Mouse (Mus musculus) limb, embryonic 15.5 days (tissue): Measurements from ENCODE around the gene Sept6. TPM values are rescaled to one million over a fixed set of nuclear protein-coding genes. Genes with fewer than 3 reads are reported as not detected.
"Not testable (repeated sequence)": the region's sequence is repeated elsewhere in the genome, so short reads cannot be mapped to it uniquely, and the experiment has no call there.

Experiments used
- ATAC-seq: fragments of 200-750 bp; cut with Nextera tagmentation; 2 replicates; pipeline ENCODE4 v1.8.0; 2017; ENCODE audit warnings: low read depth, moderate TSS enrichment; ENCODE audit not compliant: insufficient number of reproducible peaks, low FRiP score, low TSS enrichment
- H3K27ac ChIP-seq: fragments of 300-500 bp; sonication (generic); 2 replicates; pipeline ENCODE4 v1.5.1; 2015; ENCODE audit warnings: moderate library complexity, mild to moderate bottlenecking, inconsistent platforms
- H3K27me3 ChIP-seq: fragments of 300-500 bp; sonication (generic); 2 replicates; pipeline ENCODE4 v1.6.1; 2015; ENCODE audit warnings: inconsistent platforms
- H3K36me3 ChIP-seq: fragments of 300-500 bp; sonication (generic); 2 replicates; pipeline ENCODE4 v1.6.1; 2015; ENCODE audit warnings: inconsistent platforms
- H3K4me1 ChIP-seq: fragments of 300-500 bp; sonication (generic); 2 replicates; pipeline ENCODE4 v1.6.1; 2015; ENCODE audit warnings: inconsistent platforms
- H3K4me2 ChIP-seq: fragments of 300-500 bp; sonication (generic); 2 replicates; pipeline ENCODE4 v1.6.1; 2015; ENCODE audit warnings: mild to moderate bottlenecking, inconsistent platforms
- H3K4me3 ChIP-seq: fragments of 300-500 bp; sonication (generic); 2 replicates; pipeline ENCODE4 v1.5.1; 2015; ENCODE audit warnings: mild to moderate bottlenecking, inconsistent platforms
- H3K9ac ChIP-seq: fragments of 300-500 bp; sonication (generic); 2 replicates; pipeline ENCODE4 v1.6.1; 2015; ENCODE audit warnings: inconsistent platforms
- H3K9me3 ChIP-seq: fragments of 300-500 bp; sonication (generic); 2 replicates; pipeline ENCODE4 v1.6.1; 2016; ENCODE audit warnings: inconsistent platforms
- WGBS: fragments of 180-500 bp; shearing (Covaris S2); methylation state at CpG from one replicate; pipeline ENCODE4 v1.1.7; 2015; 5-methylcytosine and 5-hydroxymethylcytosine counted together
- polyA plus RNA-seq: library from polyadenylated mRNA; unstranded; fragments of >200 nt; fragmentation: Nextera tagmentation; extraction: Ambion mirVana; gene quantifications from 2 replicates; pipeline ENCODE4 v1.2.1, GENCODE M21; 2015

Sept6 gene
- polyA plus RNA-seq, 1 experiment from 2014 or later = 43.9 TPM

DNA sequence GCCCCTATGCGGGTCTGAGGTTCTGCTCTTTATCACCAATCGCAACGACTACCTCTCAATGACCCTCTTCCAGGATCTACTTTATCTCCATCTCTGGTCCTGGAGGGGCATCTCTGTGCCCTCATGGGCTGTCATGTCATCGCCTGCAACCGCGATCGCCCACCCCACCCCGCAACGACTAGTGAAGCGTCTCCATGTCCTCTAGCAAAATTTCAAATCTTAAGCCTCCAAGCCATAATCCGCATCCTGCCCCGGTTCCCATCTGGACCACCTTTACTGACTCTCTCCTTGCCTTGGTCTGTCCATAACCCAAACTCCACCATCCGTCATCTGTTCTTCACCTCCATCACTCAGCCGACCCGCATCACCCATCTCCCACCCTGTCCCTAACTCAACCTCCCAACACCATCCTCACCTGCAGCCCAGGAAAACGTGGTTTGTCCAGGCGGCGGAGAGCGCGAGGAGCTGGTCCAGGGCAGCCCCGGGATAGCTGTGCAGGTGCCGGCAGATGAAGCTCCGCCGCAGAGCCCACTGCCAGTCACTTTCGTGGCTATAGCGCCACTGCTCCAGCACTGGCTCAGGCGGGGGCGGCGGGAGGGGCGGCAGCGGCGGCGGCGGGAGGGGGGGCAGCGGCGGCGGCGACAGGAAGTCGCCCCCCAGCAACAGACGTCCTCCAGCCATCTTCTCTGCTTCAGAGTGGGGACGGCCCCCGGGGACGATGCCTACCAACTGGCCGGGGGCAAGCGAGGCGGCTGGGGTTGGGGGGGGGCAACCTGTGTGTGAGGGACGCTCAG is 89.1 kb downstream of the Sept6 start, which contains the start of gene Nkrf:
Nkrf (minus strand) TSS at position 579 of the 794 bp plus-strand sequence.
- H3K4me2 ChIP-seq = peak within 1 kb of the TSS; percentile 60
- H3K4me3 ChIP-seq = peak within 1 kb of the TSS; percentile 53
- no peaks in the 10 kb centered on the region for H3K9me3 ChIP-seq
- 25% methylated on average over 40 of the region's 47 CpGs for WGBS
- ATAC-seq = peak; percentile 63
- H3K27me3 ChIP-seq = no peaks in the 10 kb centered on the region
- H3K4me1 ChIP-seq = no peaks in the 10 kb centered on the region; the same call in 1 of the 2 replicates
- H3K36me3 ChIP-seq = no peaks in the 10 kb centered on the region
- peak within 1 kb of the TSS; percentile 37; the same call in 1 of the 2 replicates for H3K9ac ChIP-seq
- peak within 1 kb of the TSS; percentile 67 for H3K27ac ChIP-seq

DNA sequence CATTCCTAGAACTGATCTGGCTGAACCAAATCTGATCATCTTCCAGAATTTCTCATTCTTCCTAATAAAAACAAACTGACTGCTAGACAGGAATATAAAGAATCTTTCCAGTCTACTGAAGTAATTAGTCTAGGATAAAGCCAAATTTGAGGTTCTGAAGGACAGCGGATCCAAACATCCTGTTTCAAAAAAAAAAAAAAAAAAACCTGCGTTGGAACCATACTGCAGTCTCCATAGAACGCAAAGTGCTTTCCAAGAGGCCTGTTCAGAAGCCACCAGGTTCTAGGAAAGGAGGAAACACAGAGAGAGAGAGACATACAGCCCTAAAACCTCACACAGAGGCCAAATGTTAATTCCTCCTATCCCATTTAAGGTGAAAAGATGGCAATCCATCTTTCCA is 89.9 kb downstream of the Sept6 start:
- H3K27ac ChIP-seq = no peak overlapping the region

DNA sequence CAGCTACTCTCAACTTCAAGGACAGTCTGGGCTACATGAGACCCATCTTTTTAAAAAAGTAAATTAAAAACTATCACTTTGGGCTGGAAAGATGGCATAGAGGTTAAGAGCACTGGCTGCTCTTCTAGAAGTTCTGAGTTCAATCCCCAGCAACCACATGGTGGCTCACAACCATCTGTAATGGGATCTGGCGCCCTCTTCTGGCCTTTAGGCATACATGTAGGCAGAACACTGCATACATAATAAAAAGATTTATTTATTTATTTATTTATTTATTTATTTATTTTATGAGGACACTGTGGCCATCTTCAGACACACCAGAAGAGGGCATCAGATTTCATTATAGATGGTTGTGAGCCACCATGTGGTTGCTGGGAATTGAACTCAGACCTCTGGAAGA is 92.7 kb downstream of the Sept6 start:
- WGBS = 13% methylated on average over 1 of the region's 1 CpGs
- H3K27me3 ChIP-seq, H3K9ac ChIP-seq, H3K4me3 ChIP-seq, ATAC-seq, H3K9me3 ChIP-seq, H3K27ac ChIP-seq, H3K36me3 ChIP-seq, H3K4me1 ChIP-seq, H3K4me2 ChIP-seq: not testable (repeated sequence)

More for the DNA sequence above, 89.9 kb downstream of the Sept6 start:
- H3K36me3 ChIP-seq = no peaks in the 10 kb centered on the region
- H3K27me3 ChIP-seq = no peaks in the 10 kb centered on the region
- 46% methylated on average over 3 of the region's 3 CpGs for WGBS
- no peak for ATAC-seq
- H3K4me3 ChIP-seq = peak overlapping the region; percentile 53; the same call in 1 of the 2 replicates
- no peaks in the 10 kb centered on the region; the same call in 1 of the 2 replicates for H3K4me1 ChIP-seq
- H3K9ac ChIP-seq = no peak overlapping the region
- peak overlapping the region; percentile 60; the same call in 1 of the 2 replicates for H3K4me2 ChIP-seq
- H3K9me3 ChIP-seq = no peaks in the 10 kb centered on the region

DNA sequence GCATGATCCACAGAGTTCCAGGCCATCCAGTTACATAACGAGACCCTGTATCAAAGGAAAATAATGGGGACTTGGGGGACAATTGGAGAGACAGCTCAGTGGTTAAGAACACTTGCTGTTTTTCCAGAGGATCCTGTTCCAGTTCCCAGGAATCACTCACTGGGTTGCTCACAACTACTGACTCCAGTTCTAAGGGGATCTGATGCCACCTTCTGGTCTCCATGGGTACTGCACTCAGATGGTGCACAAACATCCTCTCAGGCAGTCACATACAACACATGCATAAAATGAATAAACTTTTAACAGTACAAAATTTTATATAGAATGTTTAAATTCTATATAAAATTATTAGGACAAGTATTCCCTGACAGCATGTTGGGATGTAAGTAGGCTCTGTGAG is 106.9 kb downstream of the Sept6 start:
- ATAC-seq = no peak
- Histone ChIP-seq H3K27me3 (no peaks in the 10 kb centered on the region), H3K27ac (no peak overlapping the region), H3K4me1 (no peaks in the 10 kb centered on the region), H3K4me3 (no peak overlapping the region), H3K9ac (no peak overlapping the region), H3K36me3 (peaks cover 6% of the 10 kb centered on the region; the same call in 1 of the 2 replicates), H3K9me3 (no peaks in the 10 kb centered on the region), H3K4me2 (no peak overlapping the region)
- 91% methylated on average over 1 of the region's 1 CpGs for WGBS

DNA sequence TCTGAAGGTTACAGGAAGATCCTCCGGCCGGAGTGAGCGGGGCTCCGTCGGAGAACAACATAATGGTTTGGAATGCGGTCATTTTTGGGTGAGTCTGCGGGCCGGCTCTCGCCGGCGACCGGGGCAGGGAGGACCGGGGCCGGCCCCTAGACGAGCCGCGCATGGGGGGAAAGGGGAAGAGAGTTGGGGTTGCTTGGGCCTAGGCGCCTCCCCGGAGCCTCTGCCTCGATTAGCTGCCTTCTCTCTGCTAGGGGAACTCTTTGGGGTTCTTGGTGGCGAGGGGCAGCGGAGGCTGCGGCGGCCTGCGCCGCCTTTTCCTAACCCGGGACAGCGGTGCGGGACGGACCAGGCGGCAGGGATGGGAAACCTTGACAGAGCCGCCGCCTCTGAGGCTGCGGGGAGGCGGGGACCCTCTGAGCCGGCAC is 116.9 kb downstream of the Sept6 start:
- Histone ChIP-seq H3K4me3 (peak overlapping the region; percentile 62), H3K27me3 (no peaks in the 10 kb centered on the region), H3K4me1 (no peaks in the 10 kb centered on the region), H3K4me2 (peak overlapping the region; percentile 49), H3K9ac (peak overlapping the region; percentile 71), H3K27ac (peak overlapping the region; percentile 85), H3K9me3 (no peaks in the 10 kb centered on the region), H3K36me3 (no peaks in the 10 kb centered on the region)
- WGBS = 17% methylated on average over 33 of the region's 36 CpGs
- no peak for ATAC-seq

DNA sequence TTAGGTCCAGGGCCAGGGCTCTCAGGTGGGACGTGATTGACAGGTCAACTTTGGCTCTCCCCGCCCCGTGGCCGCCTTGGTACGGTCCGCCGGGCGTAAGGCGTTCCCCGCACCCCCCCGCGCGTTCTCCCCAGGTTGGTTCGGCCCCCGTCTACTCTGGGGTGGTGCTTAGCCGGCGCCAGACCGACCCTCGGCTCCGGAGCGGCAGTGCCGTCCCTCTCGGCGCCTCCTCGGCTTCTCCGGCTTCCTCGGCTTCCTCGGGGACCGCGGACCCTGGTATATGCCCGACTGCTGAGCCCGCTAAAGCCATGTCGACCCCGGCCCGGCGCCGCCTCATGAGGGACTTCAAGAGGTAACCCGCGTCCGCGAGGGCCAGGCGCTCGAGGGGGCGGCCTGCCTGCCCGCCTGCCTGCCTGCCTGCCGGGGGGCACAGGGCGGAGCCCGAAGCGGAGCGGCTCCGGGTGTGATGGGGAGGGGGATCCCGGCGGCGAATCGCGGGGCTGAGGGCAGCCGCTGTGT is 117.4 kb downstream of the Sept6 start:
- 17% methylated on average over 57 of the region's 57 CpGs for WGBS
- no peaks in the 10 kb centered on the region for H3K9me3 ChIP-seq

DNA sequence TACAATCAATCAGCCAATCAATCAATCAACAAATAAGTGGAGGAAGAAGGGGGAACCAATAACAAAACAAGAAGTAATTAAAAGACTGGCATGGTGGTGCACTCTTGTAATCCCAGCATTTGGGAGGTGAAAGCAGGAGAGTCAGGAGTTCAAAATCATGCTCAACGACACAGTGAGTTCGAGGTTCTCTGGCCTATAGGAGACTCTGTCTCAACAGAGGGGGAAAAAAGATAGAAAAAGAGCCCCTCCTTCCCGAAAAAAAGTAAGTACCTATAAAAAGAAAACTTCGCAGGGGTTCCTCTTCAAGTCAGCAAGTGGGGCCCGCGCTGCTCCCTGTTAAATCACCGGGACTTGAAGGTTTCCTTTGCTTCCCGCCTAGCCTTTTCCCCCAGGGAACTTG is 117.8 kb downstream of the Sept6 start, which contains the start of the genes Ube2a and C330007P06Rik:
Ube2a (plus strand) TSS at position 136 of the 400 bp plus-strand sequence.
C330007P06Rik (minus strand) TSS at position 347 of the 400 bp plus-strand sequence.
- H3K9ac ChIP-seq = peak within 1 kb of the TSS; percentile 71
- no peaks in the 10 kb centered on the region for H3K9me3 ChIP-seq
- H3K4me2 ChIP-seq = peak within 1 kb of the TSS; percentile 49
- no peaks in the 10 kb centered on the region for H3K36me3 ChIP-seq
- peak within 1 kb of the TSS; percentile 62 for H3K4me3 ChIP-seq
- no peak for ATAC-seq
- H3K4me1 ChIP-seq = no peaks in the 10 kb centered on the region
- peak within 1 kb of the TSS; percentile 85 for H3K27ac ChIP-seq
- 23% methylated on average over 8 of the region's 8 CpGs for WGBS
- no peaks in the 10 kb centered on the region for H3K27me3 ChIP-seq

More for the DNA sequence above, 117.4 kb downstream of the Sept6 start:
- H3K27me3 ChIP-seq = no peaks in the 10 kb centered on the region
- peak; percentile 92 for ATAC-seq
- peak overlapping the region; percentile 49 for H3K4me2 ChIP-seq
- peak overlapping the region; percentile 85 for H3K27ac ChIP-seq
- peak overlapping the region; percentile 71 for H3K9ac ChIP-seq
- no peaks in the 10 kb centered on the region for H3K36me3 ChIP-seq
- H3K4me1 ChIP-seq = no peaks in the 10 kb centered on the region
- H3K4me3 ChIP-seq = peak overlapping the region; percentile 62

DNA sequence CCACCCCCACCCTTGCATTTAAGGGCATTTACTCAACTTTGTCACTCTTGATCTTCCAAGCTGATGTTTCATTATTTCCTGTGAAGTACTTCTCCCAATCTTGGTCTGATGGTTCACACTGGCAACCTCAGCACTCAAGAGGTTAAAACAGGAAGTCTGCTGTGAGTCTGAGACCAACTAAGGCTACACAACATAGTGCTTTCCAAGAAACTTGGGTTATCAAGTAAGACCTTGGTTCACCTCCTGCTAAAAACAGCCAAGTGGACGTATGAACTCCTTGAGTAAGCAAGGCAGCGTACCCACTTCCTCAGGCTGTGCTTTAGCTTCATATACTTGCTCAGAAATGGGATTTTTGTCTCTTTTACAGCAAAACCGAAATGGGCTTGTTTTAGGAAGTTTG is 121.2 kb downstream of the Sept6 start:
- Histone ChIP-seq H3K9ac (no peak overlapping the region), H3K4me1 (no peaks in the 10 kb centered on the region), H3K9me3 (no peaks in the 10 kb centered on the region), H3K36me3 (no peaks in the 10 kb centered on the region), H3K4me3 (no peak overlapping the region), H3K27me3 (no peaks in the 10 kb centered on the region), H3K27ac (no peak overlapping the region), H3K4me2 (no peak overlapping the region)
- ATAC-seq = no peak
- 71% methylated on average over 3 of the region's 3 CpGs for WGBS

DNA sequence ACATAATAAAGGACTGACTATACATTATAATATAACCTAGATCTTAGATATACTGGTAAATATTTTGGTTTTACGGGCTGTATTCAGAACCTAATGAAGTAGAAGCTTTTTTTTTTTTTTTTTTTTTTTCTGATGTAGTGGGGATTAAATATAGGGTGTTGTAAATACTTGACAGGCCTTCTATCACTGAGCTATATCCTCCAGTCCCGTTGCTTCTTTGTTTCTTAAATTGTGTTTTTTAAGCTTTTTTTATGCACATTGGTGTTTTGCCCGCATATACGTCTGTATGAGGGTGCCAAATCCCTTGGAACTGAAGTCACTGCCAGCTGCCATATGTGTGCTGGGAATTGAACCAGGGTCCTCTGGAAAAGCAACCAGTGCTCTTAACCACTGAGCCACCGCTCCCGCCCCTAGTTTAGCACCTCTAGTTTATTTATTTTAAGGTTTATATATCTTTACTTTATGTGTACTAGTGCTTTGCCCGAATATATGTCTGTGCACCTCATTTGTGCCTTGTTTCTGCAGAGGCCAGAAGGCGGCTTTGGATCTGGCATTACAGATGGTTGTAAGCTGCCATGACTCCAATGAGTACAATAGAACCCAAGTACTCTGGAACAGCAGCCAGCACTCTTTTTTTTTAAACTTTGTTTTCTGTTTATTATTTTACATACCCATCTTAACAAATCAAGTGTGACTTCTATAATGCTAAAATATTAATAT is 126.8 kb downstream of the Sept6 start:
- Histone ChIP-seq H3K27me3 (no peaks in the 10 kb centered on the region), H3K36me3 (no peaks in the 10 kb centered on the region), H3K9me3 (no peaks in the 10 kb centered on the region), H3K4me3 (peak overlapping the region; percentile 44), H3K4me1 (0 out of 2 replicates have a peak, but pooled peaks cover 3% of the 10 kb centered on the region), H3K27ac (no peak overlapping the region), H3K4me2 (peak overlapping the region; percentile 17; the same call in 1 of the 2 replicates), H3K9ac (no peak overlapping the region)
- no peak for ATAC-seq
- 53% methylated on average over 8 of the region's 8 CpGs for WGBS

DNA sequence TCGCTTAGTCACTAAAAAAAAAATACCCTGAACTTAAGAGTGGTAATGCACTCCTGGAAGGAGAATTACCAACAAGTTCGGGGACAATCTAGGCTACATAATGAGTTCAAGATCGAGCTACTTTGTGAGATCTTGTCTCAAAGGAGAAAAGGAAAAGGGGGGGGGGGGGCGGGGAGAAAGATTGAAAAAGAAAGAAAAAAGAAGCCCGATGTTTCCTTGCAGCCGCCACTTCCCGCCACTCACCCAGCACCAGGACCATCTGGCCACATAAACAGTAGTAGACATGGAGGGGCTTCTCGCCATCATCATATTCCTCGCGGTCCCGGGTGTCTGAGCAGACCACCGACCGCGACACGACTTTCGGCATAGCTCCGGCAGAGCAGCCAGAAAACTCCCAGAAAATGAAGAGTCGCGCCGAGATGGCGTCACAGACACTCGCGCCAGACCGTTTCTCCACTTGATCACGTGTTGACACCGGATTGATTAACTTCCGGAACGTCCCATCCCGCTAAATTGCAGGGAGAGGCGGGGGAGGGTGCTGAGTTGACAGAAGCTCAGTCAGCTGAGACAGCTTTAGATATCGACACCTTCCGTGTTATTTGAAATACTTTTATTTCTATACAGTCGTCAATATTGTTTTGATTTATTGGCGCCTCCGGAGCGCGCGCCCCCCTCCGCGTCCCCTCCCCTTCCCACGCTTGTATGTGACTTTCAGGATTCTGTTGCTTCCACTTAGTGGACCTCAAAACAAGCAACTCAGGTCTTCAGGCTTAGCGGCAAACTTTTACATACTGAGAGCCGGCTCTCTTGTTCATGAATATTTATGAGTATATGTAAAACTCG is 127.6 kb downstream of the Sept6 start:
- H3K4me3 ChIP-seq = peak overlapping the region; percentile 44
- H3K27ac ChIP-seq = peak overlapping the region; percentile 67; the same call in 1 of the 2 replicates
- peak overlapping the region; percentile 23; the same call in 1 of the 2 replicates for H3K9ac ChIP-seq
- no peaks in the 10 kb centered on the region for H3K27me3 ChIP-seq
- WGBS = 20% methylated on average over 43 of the region's 44 CpGs
- H3K4me1 ChIP-seq = 0 out of 2 replicates have a peak, but pooled peaks cover 3% of the 10 kb centered on the region
- no peaks in the 10 kb centered on the region for H3K9me3 ChIP-seq
- peak overlapping the region; percentile 37 for H3K4me2 ChIP-seq
- no peak for ATAC-seq
- H3K36me3 ChIP-seq = no peaks in the 10 kb centered on the region
